Mouse (Mus musculus) C2C12 (cell line): Measurements from ENCODE around the gene Cnbp.

Experiments used
- CTCF ChIP-seq: IDR thresholded peaks from one replicate; pipeline ENCODE4 v1.5.1; 2011; ENCODE audit not compliant: control insufficient read depth, insufficient read depth, insufficient read length
- MYOD1 ChIP-seq: IDR thresholded peaks from one replicate; pipeline ENCODE4 v1.6.1; 2011; ENCODE audit warnings: low read depth; ENCODE audit not compliant: control insufficient read depth, insufficient read length
- USF1 ChIP-seq: IDR thresholded peaks from one replicate; pipeline ENCODE4 v1.6.1; 2011; ENCODE audit warnings: low read depth, mild to moderate bottlenecking, control low read depth, moderate library complexity

DNA sequence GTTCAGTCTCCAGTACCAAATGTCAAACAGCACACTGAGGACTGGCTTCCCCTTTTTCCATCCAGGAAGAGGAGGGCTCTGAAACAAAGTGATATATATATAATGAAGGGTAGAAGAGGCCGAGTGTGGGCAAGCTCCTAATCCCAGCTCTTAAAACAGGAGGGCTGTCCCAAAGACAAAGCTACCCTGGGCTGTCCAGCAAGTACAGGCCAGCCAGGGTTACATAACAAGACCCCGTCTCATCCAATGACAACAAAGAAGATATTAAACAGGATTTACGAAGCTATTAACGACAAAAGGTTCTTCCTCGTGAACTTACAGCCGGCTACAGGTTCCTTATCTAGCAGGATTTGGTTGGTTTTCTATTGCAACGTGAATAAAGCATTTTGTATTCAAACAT, 46.0 kb downstream of the Cnbp start:
- TF ChIP-seq CTCF = no peak
- no peak for TF ChIP-seq MYOD1
- no peak for TF ChIP-seq USF1
